ENCODE assay signal across 18 mouse cellular contexts in genomic region chr12:111447898-111448760, GRCm38 (mm10). TPM values are rescaled to one million over a fixed set of nuclear protein-coding genes. Genes with fewer than 3 reads are reported as not detected.
A peak's percentile ranks its signal among the peaks of the same experiment; 100 is the strongest.
DNase-seq lines count a peak whose midpoint lies in the region; ATAC-seq and TF ChIP-seq lines count a peak whose summit lies in the region.
"Had no signal": no experiment of that assay in that cellular context is flagged by ENCODE, and none has a peak within 500 bp of the region (broad histone marks: within the 10 kb centered on the region; RNA-seq: fewer than 3 reads in every experiment).

No protein-coding gene starts in this region.

- H3K9me3 ChIP-seq in kidney, embryonic 14.5 days (ENCODE audit: control insufficient read depth, low read length), result no peaks in the 10 kb centered on the region
- H3K9me3 ChIP-seq in forebrain, embryonic 13.5 days (replicated peaks), result no peaks in the 10 kb centered on the region
- H3K9me3 ChIP-seq: hindbrain, embryonic 15.5 days; limb, embryonic 15.5 days; neural tube, embryonic 12.5 days had no signal

- WGBS in kidney, embryonic 14.5 days, result 21% methylated on average over 22 of the region's 22 CpGs
- WGBS in olfactory bulb, adult 2 months, result 39% methylated on average over 22 of the region's 22 CpGs
- WGBS in forebrain, embryonic 13.5 days, result 11% methylated on average over 22 of the region's 22 CpGs

- H3K36me3 ChIP-seq in kidney, embryonic 14.5 days (ENCODE audit: control insufficient read depth, insufficient read depth, low read length), result 0 out of 2 replicates have a peak, but pooled peaks cover 3% of the 10 kb centered on the region
- no peaks in the 10 kb centered on the region for H3K36me3 ChIP-seq in forebrain, embryonic 13.5 days (ENCODE audit: poor library complexity, severe bottlenecking)
- H3K36me3 ChIP-seq: hindbrain, embryonic 15.5 days; limb, embryonic 15.5 days; neural tube, embryonic 12.5 days had no signal

- TF ChIP-seq POLR2A in olfactory bulb, adult 2 months (IDR thresholded peaks at IDR 0.05; ENCODE audit: insufficient read depth, low read depth, low read length), result no peak

- peak; percentile 68 for DNase-seq in gastrocnemius, adult 18-20 months (ENCODE audit: low spot score)
- no peak for DNase-seq in gastrocnemius, postnatal 4 days (ENCODE audit: low spot score in 2 of 2)
- no peak for DNase-seq in kidney, postnatal 14 days
- peak; percentile 81 for DNase-seq in gastrocnemius, postnatal 25 days
- DNase-seq in frontal cortex, postnatal 14 days (ENCODE audit: low spot score in 2 of 2), result no peak
- DNase-seq: cerebellum, adult 18-20 months; right cerebral cortex, postnatal 4 days; thymus, postnatal 14 days had no signal

- H3K4me3 ChIP-seq in kidney, embryonic 14.5 days (ENCODE audit: low read length), result 0 out of 2 replicates have a peak overlapping the region, but pooled peaks have one; percentile 2
- no peak overlapping the region for H3K4me3 ChIP-seq in olfactory bulb, adult 2 months (ENCODE audit: insufficient read depth, low read depth, low read length)
- no peak overlapping the region for H3K4me3 ChIP-seq in forebrain, embryonic 13.5 days
- H3K4me3 ChIP-seq: hindbrain, embryonic 15.5 days; limb, embryonic 15.5 days; neural tube, embryonic 12.5 days had no signal

- 0 out of 2 replicates have a peak overlapping the region, but pooled peaks have one; percentile 51 for H3K27ac ChIP-seq in kidney, embryonic 14.5 days (ENCODE audit: low read depth, low read length)
- no peak overlapping the region for H3K27ac ChIP-seq in olfactory bulb, adult 2 months (ENCODE audit: insufficient read depth, low read depth, low read length)
- no peak overlapping the region for H3K27ac ChIP-seq in forebrain, embryonic 13.5 days
- H3K27ac ChIP-seq: hindbrain, embryonic 15.5 days; limb, embryonic 15.5 days; neural tube, embryonic 12.5 days had no signal

- no peak overlapping the region for H3K9ac ChIP-seq in kidney, embryonic 14.5 days (ENCODE audit: low read depth, low read length)
- no peak overlapping the region for H3K9ac ChIP-seq in forebrain, embryonic 13.5 days
- H3K9ac ChIP-seq: hindbrain, embryonic 15.5 days; limb, embryonic 15.5 days; neural tube, embryonic 12.5 days had no signal

- peaks cover 68% of the 10 kb centered on the region for H3K27me3 ChIP-seq in kidney, embryonic 14.5 days (ENCODE audit: control insufficient read depth, insufficient read depth, low read length)
- peaks cover 95% of the 10 kb centered on the region for H3K27me3 ChIP-seq in forebrain, embryonic 13.5 days

- ATAC-seq in kidney, embryonic 14.5 days (ENCODE audit: low FRiP score, low TSS enrichment), result no peak
- no peak for ATAC-seq in forebrain, embryonic 13.5 days
- ATAC-seq: lung, postnatal 0 days; midbrain, embryonic 16.5 days had no signal

- peaks cover 59% of the 10 kb centered on the region for H3K4me1 ChIP-seq in kidney, embryonic 14.5 days (ENCODE audit: control insufficient read depth, insufficient read depth, low read length)
- H3K4me1 ChIP-seq in olfactory bulb, adult 2 months (ENCODE audit: control insufficient read depth, insufficient read depth, low read length), result peaks cover 36% of the 10 kb centered on the region
- H3K4me1 ChIP-seq in forebrain, embryonic 13.5 days, result peaks cover 10% of the 10 kb centered on the region

- 0 out of 2 replicates have a peak, but pooled peaks have one; percentile 2 for TF ChIP-seq CTCF in olfactory bulb, adult 2 months (IDR thresholded peaks at IDR 0.05; ENCODE audit: insufficient read depth, low read depth, low read length)

- H3K4me2 ChIP-seq in kidney, embryonic 14.5 days (replicated peaks; ENCODE audit: low read depth, low read length), result no peak overlapping the region; the same call in 1 of the 2 replicates
- no peak overlapping the region for H3K4me2 ChIP-seq in forebrain, embryonic 13.5 days
- H3K4me2 ChIP-seq: hindbrain, embryonic 15.5 days; limb, embryonic 15.5 days; neural tube, embryonic 12.5 days had no signal

RNA-seq across cellular contexts. Expression of gene Tnfaip2, which starts 5.9 kb away (rescaled TPM):
- total RNA-seq in gastrocnemius, adult 18-20 months (2021), result 10 to 100 TPM; 38.8 to 52.9 TPM
- 10 to 100 TPM in 1 of 2 experiments, 1 to 10 TPM in 1; 7.0 to 10.2 TPM for total RNA-seq in gastrocnemius, postnatal 4 days (2021)
- polyA plus RNA-seq in kidney, embryonic 14.5 days (2014; fragmentation: Nextera tagmentation; extraction: Ambion mirVana), result 16.5 and 18.8 TPM in 2 replicates
- 10 to 100 TPM; 34.8 to 40.4 TPM for total RNA-seq in gastrocnemius, postnatal 25 days (2021)
- polyA plus RNA-seq in olfactory bulb, adult 2 months (2012; ENCODE audit: insufficient read depth, insufficient read length, low replicate concordance, missing spikeins), result not detected in 2 replicates
- 0.60 and 1.2 TPM in 2 replicates for polyA plus RNA-seq in forebrain, embryonic 13.5 days (2015; fragmentation: Nextera tagmentation; extraction: Ambion mirVana)

RNA-seq across cellular contexts. Expression of gene Exoc3l4, which starts 31.3 kb away (rescaled TPM):
- 1 to 10 TPM; 2.0 to 3.4 TPM for total RNA-seq in gastrocnemius, adult 18-20 months (2021)
- 1 to 10 TPM; 5.0 to 6.1 TPM for total RNA-seq in gastrocnemius, postnatal 4 days (2021)
- polyA plus RNA-seq in kidney, embryonic 14.5 days (2014; fragmentation: Nextera tagmentation; extraction: Ambion mirVana), result 10.8 and 10.9 TPM in 2 replicates
- total RNA-seq in gastrocnemius, postnatal 25 days (2021), result 1 to 10 TPM; 3.0 to 4.2 TPM
- not detected in 2 replicates for polyA plus RNA-seq in olfactory bulb, adult 2 months (2012; ENCODE audit: insufficient read depth, insufficient read length, low replicate concordance, missing spikeins)
- polyA plus RNA-seq in forebrain, embryonic 13.5 days (2015; fragmentation: Nextera tagmentation; extraction: Ambion mirVana), result 1.2 and 2.3 TPM in 2 replicates

RNA-seq across cellular contexts. Expression of gene Gm266, which starts 37.5 kb away (rescaled TPM):
- under 1 TPM in 1 of 2 experiments, not detected in 1; 0.18 TPM for total RNA-seq in gastrocnemius, adult 18-20 months (2021)
- total RNA-seq in gastrocnemius, postnatal 4 days (2021), result 1 to 10 TPM; 6.9 to 7.5 TPM
- 123 and 137 TPM in 2 replicates for polyA plus RNA-seq in kidney, embryonic 14.5 days (2014; fragmentation: Nextera tagmentation; extraction: Ambion mirVana)
- under 1 TPM; 0.38 to 0.72 TPM for total RNA-seq in gastrocnemius, postnatal 25 days (2021)
- not detected in 2 replicates for polyA plus RNA-seq in olfactory bulb, adult 2 months (2012; ENCODE audit: insufficient read depth, insufficient read length, low replicate concordance, missing spikeins)
- 0.40 and 1.0 TPM in 2 replicates for polyA plus RNA-seq in forebrain, embryonic 13.5 days (2015; fragmentation: Nextera tagmentation; extraction: Ambion mirVana)
- total RNA-seq: CH12.LX had no signal

RNA-seq across cellular contexts. Expression of gene Lbhd2, which starts 41.5 kb away (rescaled TPM):
- total RNA-seq in gastrocnemius, adult 18-20 months (2021), result not detected
- under 1 TPM in 1 of 2 experiments, not detected in 1; 0.59 TPM for total RNA-seq in gastrocnemius, postnatal 4 days (2021)
- 5.8 and 9.9 TPM in 2 replicates for polyA plus RNA-seq in kidney, embryonic 14.5 days (2014; fragmentation: Nextera tagmentation; extraction: Ambion mirVana)
- total RNA-seq in gastrocnemius, postnatal 25 days (2021), result not detected
- polyA plus RNA-seq in olfactory bulb, adult 2 months (2012; ENCODE audit: insufficient read depth, insufficient read length, low replicate concordance, missing spikeins), result not detected in 2 replicates
- 0.35 and 1.0 TPM in 2 replicates for polyA plus RNA-seq in forebrain, embryonic 13.5 days (2015; fragmentation: Nextera tagmentation; extraction: Ambion mirVana)
- total RNA-seq: CH12.LX had no signal
- polyA plus RNA-seq: forebrain, embryonic 11.5 days had no signal

Comparison
In these comparisons a context has a peak if more than half of its experiments do, and no peak if none do; other contexts are left out.
1. DNase-seq: peak in gastrocnemius, adult 18-20 months (single experiment) and gastrocnemius, postnatal 25 days (single experiment); none in gastrocnemius, postnatal 4 days (0 of 2), kidney, postnatal 14 days (single experiment) and frontal cortex, postnatal 14 days (0 of 2).
2. RNA of gene Gm266, which starts 37.5 kb away (total RNA-seq): 6.9 to 7.5 TPM in gastrocnemius, postnatal 4 days; 0.38 to 0.72 TPM in gastrocnemius, postnatal 25 days and 0.18 TPM in gastrocnemius, adult 18-20 months; every median in the first group is over 4 times any median in the second.